Mouse (Mus musculus) hindbrain, embryonic 15.5 days (tissue): ENCODE results near the gene Fuca2. TPM values are rescaled to one million over a fixed set of nuclear protein-coding genes. Genes with fewer than 3 reads are reported as not detected.

Experiments
- polyA plus RNA-seq: library from polyadenylated mRNA; unstranded; fragments of >200 nt; fragmentation: Nextera tagmentation; extraction: Ambion mirVana; gene quantifications from 2 replicates; pipeline ENCODE4 v1.2.1, GENCODE M21; 2015

The Fuca2 gene
- polyA plus RNA-seq, 1 experiment from 2014 or later = 42.7 TPM

Other genes with a start within 250 kb of the Fuca2 start
- gene Phactr2, start 25.1 kb upstream of the Fuca2 start, polyA plus RNA-seq = 7.7 and 8.8 TPM in 2 replicates
- gene Adat2, start 53.4 kb downstream of the Fuca2 start, polyA plus RNA-seq = 1.9 and 2.1 TPM in 2 replicates
- gene Pex3, start 53.6 kb downstream of the Fuca2 start, polyA plus RNA-seq = 26.7 and 27.7 TPM in 2 replicates